Mouse (Mus musculus): ENCODE measurements around the gene C8a.

The C8a gene

GRCm38 (mm10) chr4:104842204-104842603 lies 34.0 kb downstream of the C8a start:
- no peak for DNase-seq (ENCODE audit: low spot score)

- DNase-seq (ENCODE audit: low spot score) = no peak
These were observed 37.9 kb downstream of the C8a start for GRCm38 (mm10) chr4:104838342-104838741.

GRCm38 (mm10) chr4:104835096-104835495 lies 41.1 kb downstream of the C8a start:
- no peak for DNase-seq (ENCODE audit: low spot score)

- DNase-seq (ENCODE audit: low spot score) = no peak
These were observed 47.3 kb downstream of the C8a start for GRCm38 (mm10) chr4:104828939-104829338.

GRCm38 (mm10) chr4:104824381-104825077 lies 51.7 kb downstream of the C8a start:
- DNase-seq (ENCODE audit: low spot score) = no peak

- DNase-seq (ENCODE audit: low spot score) = no peak
These were observed 52.5 kb downstream of the C8a start for GRCm38 (mm10) chr4:104823597-104824101.

- DNase-seq (ENCODE audit: low spot score) = no peak
These were observed 56.3 kb downstream of the C8a start for GRCm38 (mm10) chr4:104819891-104820290.

- no peak for DNase-seq (ENCODE audit: low spot score)
These were observed 57.2 kb downstream of the C8a start for GRCm38 (mm10) chr4:104818986-104819385.

GRCm38 (mm10) chr4:104817509-104817908 lies 58.7 kb downstream of the C8a start:
- DNase-seq (ENCODE audit: low spot score) = no peak

GRCm38 (mm10) chr4:104816519-104817232 lies 59.5 kb downstream of the C8a start:
- DNase-seq (ENCODE audit: low spot score) = no peak

GRCm38 (mm10) chr4:104813617-104814016 lies 62.6 kb downstream of the C8a start:
- DNase-seq (ENCODE audit: low spot score) = no peak

- DNase-seq (ENCODE audit: low spot score) = no peak
These were observed 65.4 kb downstream of the C8a start for GRCm38 (mm10) chr4:104810710-104811286.

GRCm38 (mm10) chr4:104805414-104806257 lies 70.6 kb downstream of the C8a start:
- DNase-seq (ENCODE audit: low spot score) = no peak

GRCm38 (mm10) chr4:104804100-104804499 lies 72.1 kb downstream of the C8a start:
- no peak for DNase-seq (ENCODE audit: low spot score)

GRCm38 (mm10) chr4:104801625-104802024 lies 74.6 kb downstream of the C8a start:
- DNase-seq (ENCODE audit: low spot score) = no peak

GRCm38 (mm10) chr4:104798951-104799350 lies 77.2 kb downstream of the C8a start:
- no peak for DNase-seq (ENCODE audit: low spot score)

GRCm38 (mm10) chr4:104792111-104792510 lies 84.1 kb downstream of the C8a start:
- DNase-seq (ENCODE audit: low spot score) = no peak

- DNase-seq (ENCODE audit: low spot score) = no peak
These were observed 93.9 kb downstream of the C8a start for GRCm38 (mm10) chr4:104782346-104782745.

GRCm38 (mm10) chr4:104781441-104781840 lies 94.8 kb downstream of the C8a start:
- no peak for DNase-seq (ENCODE audit: low spot score)

- no peak for DNase-seq (ENCODE audit: low spot score)
These were observed 96.7 kb downstream of the C8a start for GRCm38 (mm10) chr4:104779460-104779859.

GRCm38 (mm10) chr4:104775601-104776000 lies 100.6 kb downstream of the C8a start:
- no peak for DNase-seq (ENCODE audit: low spot score)

GRCm38 (mm10) chr4:104770331-104770730 lies 105.9 kb downstream of the C8a start:
- DNase-seq (ENCODE audit: low spot score) = no peak

Measured in adipocyte (in vitro differentiated cells).